Mouse (Mus musculus) megakaryocyte, adult 5-6 weeks (primary cell): ENCODE data around the gene Umod. TPM values are rescaled to one million over a fixed set of nuclear protein-coding genes. Genes with fewer than 3 reads are reported as not detected.

ENCODE experiments used
- ATAC-seq: 2 replicates; pipeline ENCODE4 v1.8.0; 2016; ENCODE audit warnings: mild to moderate bottlenecking, inconsistent platforms; ENCODE audit not compliant: poor library complexity, severe bottlenecking
- total RNA-seq, 2 experiments: library from RNA; stranded (forward) in 1 of 2; stranded (reverse) in 1 of 2; fragments of 153-499, 151-499 nt in 1 of 2; fragments of 221-1000, 200-1000 nt in 1 of 2; gene quantifications; 2 replicates each; pipeline versions ENCODE4 v1.2.3 to v1.2.4; 2015 to 2017

Umod gene
- total RNA-seq, 2 experiments from 2014 or later = not detected

DNA sequence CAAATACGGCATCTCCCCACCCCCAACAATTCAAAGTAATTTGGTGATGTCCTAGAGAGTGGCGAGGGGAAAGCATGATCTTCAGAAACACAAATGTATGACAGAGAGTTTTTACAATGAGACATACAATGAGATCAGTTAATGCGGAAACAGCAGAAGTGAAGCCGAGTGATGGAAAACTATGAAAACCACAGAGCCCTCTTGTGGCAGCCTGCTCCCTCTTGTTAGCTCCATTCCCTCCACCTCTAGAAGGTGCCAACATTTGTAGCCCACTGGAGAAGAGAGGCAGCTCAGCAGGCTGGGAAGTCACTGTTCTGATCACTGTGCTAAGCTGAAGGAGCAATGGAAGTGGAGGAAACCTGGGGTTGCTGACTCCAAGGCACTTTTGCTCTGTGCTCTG lies 35.2 kb downstream of the Umod start:
- ATAC-seq = no peak

GRCm38 (mm10) chr7:119441938-119442337 lies 37.1 kb downstream of the Umod start:
- no peak for ATAC-seq

DNA sequence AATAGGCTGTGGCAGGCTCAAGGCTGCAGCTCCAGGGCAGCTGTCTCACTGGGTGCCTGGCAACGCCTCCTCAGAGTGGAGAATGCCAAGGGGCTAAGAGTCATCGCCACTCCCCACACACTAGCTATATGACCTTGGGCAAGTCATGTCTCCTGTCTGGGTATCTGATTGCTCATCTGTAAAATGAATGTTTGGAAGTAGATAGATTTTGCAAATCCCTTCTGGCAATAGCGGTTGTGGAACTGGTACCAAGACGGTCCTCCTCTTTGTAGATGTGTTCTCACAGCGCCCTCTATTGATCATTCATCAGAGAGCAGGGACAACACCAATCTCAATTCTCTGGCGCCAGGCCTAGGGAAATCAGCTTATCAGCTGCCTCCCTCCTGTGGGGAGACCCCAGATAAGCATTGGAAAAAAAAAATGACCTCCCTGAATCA lies 51.9 kb downstream of the Umod start:
- ATAC-seq = no peak

- ATAC-seq = no peak
These were observed 58.4 kb downstream of the Umod start for GRCm38 (mm10) chr7:119420730-119421129.

DNA sequence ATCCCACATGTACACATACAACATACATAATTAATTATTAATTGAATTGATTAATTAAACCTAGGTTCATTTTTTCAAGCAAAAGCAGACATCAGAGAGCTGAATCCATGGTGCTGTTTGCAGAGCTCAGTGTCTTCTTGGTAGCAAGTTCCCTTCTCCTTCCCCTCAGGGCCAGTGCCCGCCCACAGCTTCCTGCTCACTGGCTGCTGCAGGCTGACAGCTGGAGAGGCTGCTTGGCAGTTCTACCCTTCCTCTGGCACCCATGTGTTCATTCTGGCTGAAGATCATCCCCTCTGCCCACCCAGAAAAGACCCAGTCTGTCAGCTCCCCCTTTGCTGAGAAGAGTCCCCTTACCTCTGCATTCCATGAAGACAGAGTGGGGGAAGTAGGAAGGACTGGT lies 60.6 kb downstream of the Umod start:
- no peak for ATAC-seq

Other genes with a start within 250 kb of the Umod start
- not detected in 2 replicates for gene Gp2, start 20.0 kb downstream of the Umod start, total RNA-seq (2015)
- not detected in 2 replicates for gene Gp2, start 20.0 kb downstream of the Umod start, total RNA-seq (2017)
- not detected in 2 replicates for gene Acsm5, start 40.2 kb upstream of the Umod start, total RNA-seq (2015)
- gene Acsm5, start 40.2 kb upstream of the Umod start, total RNA-seq (2017) = not detected in 2 replicates
- gene Pdilt, start 44.2 kb upstream of the Umod start, total RNA-seq (2015) = not detected in 2 replicates
- not detected in 2 replicates for gene Pdilt, start 44.2 kb upstream of the Umod start, total RNA-seq (2017)
- not detected in 2 replicates for gene Acsm2, start 75.1 kb upstream of the Umod start, total RNA-seq (2015)
- not detected in 2 replicates for gene Acsm2, start 75.1 kb upstream of the Umod start, total RNA-seq (2017)
- not detected in 2 replicates for gene Acsm1, start 127.7 kb upstream of the Umod start, total RNA-seq (2015)
- not detected in 2 replicates for gene Acsm1, start 127.7 kb upstream of the Umod start, total RNA-seq (2017)
- gene Acsm4, start 210.7 kb upstream of the Umod start, total RNA-seq (2015) = not detected in 2 replicates
- gene Acsm4, start 210.7 kb upstream of the Umod start, total RNA-seq (2017) = not detected in 2 replicates
- gene Thumpd1, start 241.5 kb upstream of the Umod start, total RNA-seq (2015) = 12.7 and 15.1 TPM in 2 replicates
- gene Thumpd1, start 241.5 kb upstream of the Umod start, total RNA-seq (2017) = 36.2 and 38.1 TPM in 2 replicates